ENCODE assay signal across 10 mouse cellular contexts in the genomic region with DNA sequence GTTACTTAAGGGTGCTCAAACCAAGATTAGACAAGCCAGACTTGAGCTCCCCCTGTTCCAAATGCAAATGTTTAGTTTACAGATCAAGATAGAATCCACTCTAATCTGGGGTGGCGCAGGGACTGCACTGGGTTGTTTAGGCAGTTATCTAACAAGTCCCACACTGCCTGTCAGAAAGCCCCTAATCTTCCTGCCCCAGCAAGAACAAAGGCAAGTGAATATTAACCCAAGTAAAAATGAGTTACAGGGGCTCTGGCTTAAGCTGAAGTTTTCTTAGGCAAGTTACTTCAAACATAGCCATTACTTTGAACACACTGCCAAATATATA. TPM values are rescaled to one million over a fixed set of nuclear protein-coding genes. Genes with fewer than 3 reads are reported as not detected.
DNase-seq lines count a peak whose midpoint lies in the region; ATAC-seq and TF ChIP-seq lines count a peak whose summit lies in the region.
"Had no signal": no experiment of that assay in that cellular context is flagged by ENCODE, and none has a peak within 500 bp of the region (broad histone marks: within the 10 kb centered on the region; RNA-seq: fewer than 3 reads in every experiment).

No protein-coding gene starts in this region.

- WGBS in forebrain, embryonic 10.5 days: 66% methylated on average over 1 of the region's 1 CpGs
- 70% methylated on average over 1 of the region's 1 CpGs for WGBS in forebrain, embryonic 12.5 days
- WGBS in lung, embryonic 15.5 days: 13% methylated on average over 1 of the region's 1 CpGs
- 39% methylated on average over 1 of the region's 1 CpGs for WGBS in limb, embryonic 14.5 days
- WGBS in stomach, embryonic 16.5 days: 18% methylated on average over 1 of the region's 1 CpGs

- TF ChIP-seq POLR2A in limb, embryonic 14.5 days (IDR thresholded peaks at IDR 0.05; ENCODE audit: borderline replicate concordance, extremely low read depth, insufficient read depth, insufficient read length): no peak

- H3K4me2 ChIP-seq in forebrain, embryonic 12.5 days: no peak overlapping the region
- H3K4me2 ChIP-seq in lung, embryonic 15.5 days: no peak overlapping the region
- H3K4me2 ChIP-seq in limb, embryonic 14.5 days (replicated peaks; ENCODE audit: low read depth, low read length, severe bottlenecking): no peak overlapping the region
- H3K4me2 ChIP-seq in stomach, embryonic 16.5 days (ENCODE audit: low read depth, low read length): no peak overlapping the region
- H3K4me2 ChIP-seq: midbrain, embryonic 15.5 days had no signal

- ATAC-seq in forebrain, embryonic 12.5 days (ENCODE audit: low FRiP score): no peak
- ATAC-seq in lung, embryonic 15.5 days (ENCODE audit: borderline replicate concordance, extremely low read depth, low FRiP score, low TSS enrichment): no peak; the same call in 1 of the 2 replicates
- no peak for ATAC-seq in limb, embryonic 14.5 days (ENCODE audit: low FRiP score, low read depth)
- ATAC-seq in stomach, embryonic 16.5 days (ENCODE audit: insufficient read depth, low FRiP score): peak; percentile 82
- ATAC-seq: midbrain, embryonic 15.5 days had no signal

- H3K4me1 ChIP-seq in forebrain, embryonic 10.5 days: peaks cover 6% of the 10 kb centered on the region
- no peaks in the 10 kb centered on the region for H3K4me1 ChIP-seq in forebrain, embryonic 12.5 days
- H3K4me1 ChIP-seq in lung, embryonic 15.5 days: peaks cover 22% of the 10 kb centered on the region; the same call in 1 of the 2 replicates
- peaks cover 25% of the 10 kb centered on the region for H3K4me1 ChIP-seq in limb, embryonic 14.5 days (ENCODE audit: control insufficient read depth, insufficient read depth, low read length)
- H3K4me1 ChIP-seq in stomach, embryonic 16.5 days (ENCODE audit: control insufficient read depth, insufficient read depth, low read length): peaks cover 9% of the 10 kb centered on the region; the same call in 1 of the 2 replicates
- H3K4me1 ChIP-seq: midbrain, embryonic 15.5 days had no signal

- H3K36me3 ChIP-seq in forebrain, embryonic 10.5 days (replicated peaks): no peaks in the 10 kb centered on the region
- no peaks in the 10 kb centered on the region for H3K36me3 ChIP-seq in forebrain, embryonic 12.5 days (replicated peaks)
- H3K36me3 ChIP-seq in lung, embryonic 15.5 days: no peaks in the 10 kb centered on the region
- H3K36me3 ChIP-seq in limb, embryonic 14.5 days (ENCODE audit: control insufficient read depth, insufficient read depth, low read length): no peaks in the 10 kb centered on the region
- no peaks in the 10 kb centered on the region for H3K36me3 ChIP-seq in stomach, embryonic 16.5 days (ENCODE audit: control insufficient read depth, insufficient read depth, low read length)
- H3K36me3 ChIP-seq: midbrain, embryonic 15.5 days had no signal

- H3K9ac ChIP-seq in forebrain, embryonic 12.5 days: no peak overlapping the region
- no peak overlapping the region for H3K9ac ChIP-seq in lung, embryonic 15.5 days
- H3K9ac ChIP-seq in limb, embryonic 14.5 days (ENCODE audit: low read depth, low read length, severe bottlenecking): no peak overlapping the region
- H3K9ac ChIP-seq in stomach, embryonic 16.5 days (ENCODE audit: low read length): no peak overlapping the region
- H3K9ac ChIP-seq: midbrain, embryonic 15.5 days had no signal

- H3K9me3 ChIP-seq in forebrain, embryonic 10.5 days: no peaks in the 10 kb centered on the region
- H3K9me3 ChIP-seq in forebrain, embryonic 12.5 days: no peaks in the 10 kb centered on the region
- H3K9me3 ChIP-seq in lung, embryonic 15.5 days: no peaks in the 10 kb centered on the region
- no peaks in the 10 kb centered on the region for H3K9me3 ChIP-seq in limb, embryonic 14.5 days (ENCODE audit: control insufficient read depth, low read length)
- no peaks in the 10 kb centered on the region for H3K9me3 ChIP-seq in stomach, embryonic 16.5 days (replicated peaks; ENCODE audit: control insufficient read depth, low read length)
- H3K9me3 ChIP-seq: midbrain, embryonic 15.5 days had no signal

- peak overlapping the region; percentile 62 for H3K27ac ChIP-seq in forebrain, embryonic 10.5 days
- no peak overlapping the region for H3K27ac ChIP-seq in forebrain, embryonic 12.5 days
- H3K27ac ChIP-seq in lung, embryonic 15.5 days: peak overlapping the region; percentile 73
- peak overlapping the region; percentile 75 for H3K27ac ChIP-seq in limb, embryonic 14.5 days (replicated peaks; ENCODE audit: low read depth, low read length)
- H3K27ac ChIP-seq in stomach, embryonic 16.5 days (ENCODE audit: low read length): peak overlapping the region; percentile 92
- H3K27ac ChIP-seq: midbrain, embryonic 15.5 days had no signal

- H3K27me3 ChIP-seq in forebrain, embryonic 10.5 days (ENCODE audit: poor library complexity, severe bottlenecking): no peaks in the 10 kb centered on the region
- H3K27me3 ChIP-seq in forebrain, embryonic 12.5 days: no peaks in the 10 kb centered on the region
- no peaks in the 10 kb centered on the region for H3K27me3 ChIP-seq in lung, embryonic 15.5 days
- no peaks in the 10 kb centered on the region for H3K27me3 ChIP-seq in limb, embryonic 14.5 days (ENCODE audit: control insufficient read depth, insufficient read depth, low read length)
- H3K27me3 ChIP-seq in stomach, embryonic 16.5 days (ENCODE audit: control insufficient read depth, insufficient read depth, low read length): no peaks in the 10 kb centered on the region
- H3K27me3 ChIP-seq: midbrain, embryonic 15.5 days had no signal

- no peak overlapping the region for H3K4me3 ChIP-seq in forebrain, embryonic 10.5 days
- no peak overlapping the region for H3K4me3 ChIP-seq in forebrain, embryonic 12.5 days (replicated peaks)
- no peak overlapping the region for H3K4me3 ChIP-seq in lung, embryonic 15.5 days
- no peak overlapping the region for H3K4me3 ChIP-seq in limb, embryonic 14.5 days (replicated peaks; ENCODE audit: low read length)
- no peak overlapping the region for H3K4me3 ChIP-seq in stomach, embryonic 16.5 days (replicated peaks; ENCODE audit: low read length)
- H3K4me3 ChIP-seq: midbrain, embryonic 15.5 days had no signal

- no peak for DNase-seq in forebrain, embryonic 10.5 days (ENCODE audit: extremely low spot score, low spot score)
- DNase-seq in lung, postnatal 36 days: no peak
- DNase-seq in limb, embryonic 14.5 days (ENCODE audit: low spot score): no peak
- no peak for DNase-seq in left cerebral cortex, adult 8-10 months (ENCODE audit: low spot score in 2 of 2)
- DNase-seq in layer of hippocampus, adult 11-12 months (ENCODE audit: low spot score): no peak
- DNase-seq: retina, postnatal 1 day had no signal

RNA-seq across cellular contexts. Expression of gene Wdr75, which starts 33.5 kb away (rescaled TPM):
- polyA plus RNA-seq in forebrain, embryonic 10.5 days (2016; fragmentation: Nextera tagmentation; extraction: Ambion mirVana): 94.1 and 99.5 TPM in 2 replicates
- 64.9 and 74.4 TPM in 2 replicates for polyA plus RNA-seq in forebrain, embryonic 12.5 days (2016; fragmentation: Nextera tagmentation; extraction: Ambion mirVana)
- polyA plus RNA-seq in lung, embryonic 15.5 days (2015; fragmentation: Nextera tagmentation; extraction: Ambion mirVana): 68.2 and 80.2 TPM in 2 replicates
- polyA plus RNA-seq in limb, embryonic 14.5 days (2012; rRNA removed): 60.6 and 69.1 TPM in 2 replicates
- polyA plus RNA-seq in limb, embryonic 14.5 days (2014; fragmentation: Nextera tagmentation; extraction: Ambion mirVana): 64.1 and 67.6 TPM in 2 replicates
- polyA plus RNA-seq in stomach, embryonic 16.5 days (2015; fragmentation: Nextera tagmentation; extraction: Ambion mirVana): 52.0 and 58.6 TPM in 2 replicates
- total RNA-seq in left cerebral cortex, adult 8-10 months (2022): 10 to 100 TPM; 35.8 to 48.9 (median 42.1) TPM
